Mouse (Mus musculus) E14TG2a.4 (cell line): Measurements from ENCODE around the gene Ak4.

ENCODE experiments used
- CTCF ChIP-seq: conservative IDR thresholded peaks from 2 replicates; pipeline ENCODE4 v1.5.1; 2014; ENCODE audit warnings: low read length
- NANOG ChIP-seq: IDR thresholded peaks from 2 replicates; pipeline ENCODE4 v1.6.1; 2014; ENCODE audit warnings: borderline replicate concordance, low read length, mixed read lengths
- POU5F1 ChIP-seq: IDR thresholded peaks from 2 replicates; pipeline ENCODE4 v1.6.1; 2014; ENCODE audit warnings: low read length, borderline replicate concordance

DNA sequence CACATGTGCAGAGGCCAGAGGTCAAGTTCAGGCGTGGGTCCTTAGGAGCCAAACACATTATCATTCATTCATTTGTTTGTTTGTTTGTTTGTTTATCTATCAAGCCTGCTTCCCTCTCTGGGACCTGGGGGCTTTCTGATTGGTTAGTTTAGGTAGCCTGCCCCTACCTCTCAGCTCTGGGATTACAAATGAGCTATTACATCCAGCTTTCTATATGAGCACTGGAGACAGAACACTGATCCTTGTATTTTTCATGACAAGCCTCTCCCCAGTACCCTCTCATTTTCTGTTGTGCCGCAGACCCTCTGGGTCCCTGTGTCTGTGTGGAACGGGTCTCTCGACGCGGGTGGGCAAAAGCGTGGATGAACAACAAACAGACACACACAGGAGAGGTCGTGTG lies 30.8 kb upstream of the Ak4 start:
- TF ChIP-seq CTCF (no peak), NANOG (no peak), POU5F1 (no peak)
